Mouse (Mus musculus): ENCODE results near the gene Nlrc5. TPM values are rescaled to one million over a fixed set of nuclear protein-coding genes. Genes with fewer than 3 reads are reported as not detected.
A peak's percentile ranks its signal among the peaks of the same experiment; 100 is the strongest.

The Nlrc5 gene
- polyA plus RNA-seq, 1 experiment from 2014 or later = 6.2 TPM

DNA sequence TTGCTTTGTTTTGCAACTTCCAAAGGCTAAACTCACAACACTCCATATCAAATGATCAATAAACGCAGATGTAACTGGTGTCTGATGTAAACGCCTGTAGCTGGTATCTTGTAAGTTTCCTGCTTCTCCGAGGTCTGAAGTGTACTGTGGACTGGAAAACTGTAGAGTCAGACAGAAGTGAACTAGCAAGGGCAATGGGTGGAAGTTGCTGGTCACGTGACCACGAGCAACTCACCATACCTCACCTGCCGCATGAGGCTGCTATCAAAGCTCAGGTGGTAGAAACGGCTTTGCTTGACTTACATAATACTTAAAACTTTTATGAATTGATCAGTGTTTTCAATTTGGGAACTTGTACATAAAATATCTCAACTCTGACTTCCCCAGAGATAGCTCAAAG lies 93.0 kb downstream of the Nlrc5 start:
- no peak for DNase-seq (ENCODE audit: low spot score)

DNA sequence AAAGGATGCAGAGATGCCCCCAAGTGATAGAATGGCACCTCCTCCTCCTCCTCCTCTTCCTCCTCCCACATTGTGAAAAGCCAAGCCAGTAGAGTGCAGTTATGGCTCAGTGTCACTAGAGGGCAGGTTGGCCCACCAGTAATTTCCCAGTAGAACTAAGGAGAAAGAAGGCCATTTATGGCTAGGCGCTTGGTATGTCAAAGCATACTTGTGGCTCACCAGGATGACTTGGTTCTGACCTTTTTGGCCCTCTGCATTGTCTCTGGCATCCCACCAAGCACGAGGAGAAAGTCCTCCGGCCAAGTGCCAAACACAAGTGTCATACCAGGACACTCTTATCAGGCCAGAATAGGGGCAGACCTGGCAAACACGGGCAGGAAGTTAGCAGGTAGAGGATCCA lies 94.1 kb downstream of the Nlrc5 start:
- peak; percentile 48 for DNase-seq (ENCODE audit: low spot score)

DNA sequence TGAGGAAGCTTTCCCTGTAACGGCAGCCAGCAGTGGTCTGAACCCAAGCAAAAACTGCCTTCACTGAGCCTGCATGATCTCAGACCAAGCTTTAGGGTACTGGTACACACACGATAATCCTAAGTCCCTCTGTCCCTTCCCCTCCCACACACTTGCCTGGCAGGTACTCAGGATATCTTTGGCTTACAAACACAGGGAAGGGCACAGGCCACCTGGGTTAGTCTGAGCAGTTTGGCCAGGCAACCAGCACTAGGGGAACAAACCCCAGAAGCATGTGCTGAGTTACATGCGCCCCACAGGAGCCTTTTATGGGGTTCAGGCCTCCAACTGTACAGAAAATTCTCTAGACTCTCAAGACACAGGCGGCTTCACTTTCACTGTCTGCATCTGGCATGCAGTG lies 95.7 kb downstream of the Nlrc5 start:
- no peak for DNase-seq (ENCODE audit: low spot score)

DNA sequence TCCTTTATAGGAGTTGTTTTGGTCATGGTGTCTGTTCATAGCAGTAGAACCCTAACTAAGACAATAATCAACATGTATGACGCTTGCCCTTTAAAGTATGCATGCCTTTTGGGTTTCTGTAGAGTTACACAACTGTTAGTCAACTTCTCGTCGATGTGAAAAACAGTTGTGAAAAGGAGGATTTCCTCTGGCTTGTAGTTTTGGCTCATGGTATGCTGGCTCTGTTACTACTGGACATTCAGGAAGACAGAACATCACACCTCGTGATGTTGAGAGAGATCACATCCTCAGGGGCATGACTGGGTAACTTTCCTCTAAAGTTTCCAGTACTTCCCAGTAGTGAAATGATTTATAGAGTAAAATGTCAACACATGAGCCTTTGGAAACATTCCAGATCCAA lies 96.5 kb downstream of the Nlrc5 start:
- no peak for DNase-seq (ENCODE audit: low spot score)

DNA sequence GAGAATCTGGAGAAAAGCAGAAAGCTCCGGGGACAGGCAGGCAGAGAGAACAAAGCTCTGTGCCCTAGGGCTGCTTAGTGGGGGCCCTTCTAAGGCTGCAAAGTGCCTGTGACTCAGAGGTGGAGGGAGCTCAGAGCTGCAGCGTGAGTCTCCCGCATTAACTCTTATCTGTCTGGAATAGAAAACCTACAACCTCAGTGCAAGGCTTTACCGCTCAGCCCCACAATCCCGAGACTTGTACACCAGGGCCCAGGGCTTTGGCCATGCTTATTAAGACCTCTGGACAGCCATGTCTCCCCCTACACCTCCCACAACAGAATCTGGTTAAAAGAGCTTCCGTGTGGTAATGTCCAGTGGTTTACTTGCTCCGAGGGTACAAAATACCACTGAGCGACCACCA lies 97.8 kb downstream of the Nlrc5 start:
- no peak for DNase-seq (ENCODE audit: low spot score)

DNA sequence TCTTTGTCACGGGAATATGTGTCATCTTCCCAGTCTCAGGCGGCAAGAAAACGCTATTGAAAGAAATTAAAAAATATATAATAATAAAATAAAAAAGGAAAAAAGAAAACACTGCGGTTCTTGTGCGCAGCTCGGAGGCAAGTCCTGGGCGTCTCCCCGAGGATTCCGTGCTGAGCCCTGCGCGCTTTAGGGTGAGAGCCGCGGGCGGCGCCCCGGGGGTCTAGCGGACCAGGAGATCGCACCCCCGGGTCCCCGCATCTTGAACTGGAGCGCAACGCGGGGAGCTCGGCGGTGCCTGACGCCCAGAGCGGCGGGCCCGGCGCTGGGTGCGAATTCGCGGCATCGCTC lies 98.3 kb downstream of the Nlrc5 start:
- no peak for DNase-seq (ENCODE audit: low spot score)

DNA sequence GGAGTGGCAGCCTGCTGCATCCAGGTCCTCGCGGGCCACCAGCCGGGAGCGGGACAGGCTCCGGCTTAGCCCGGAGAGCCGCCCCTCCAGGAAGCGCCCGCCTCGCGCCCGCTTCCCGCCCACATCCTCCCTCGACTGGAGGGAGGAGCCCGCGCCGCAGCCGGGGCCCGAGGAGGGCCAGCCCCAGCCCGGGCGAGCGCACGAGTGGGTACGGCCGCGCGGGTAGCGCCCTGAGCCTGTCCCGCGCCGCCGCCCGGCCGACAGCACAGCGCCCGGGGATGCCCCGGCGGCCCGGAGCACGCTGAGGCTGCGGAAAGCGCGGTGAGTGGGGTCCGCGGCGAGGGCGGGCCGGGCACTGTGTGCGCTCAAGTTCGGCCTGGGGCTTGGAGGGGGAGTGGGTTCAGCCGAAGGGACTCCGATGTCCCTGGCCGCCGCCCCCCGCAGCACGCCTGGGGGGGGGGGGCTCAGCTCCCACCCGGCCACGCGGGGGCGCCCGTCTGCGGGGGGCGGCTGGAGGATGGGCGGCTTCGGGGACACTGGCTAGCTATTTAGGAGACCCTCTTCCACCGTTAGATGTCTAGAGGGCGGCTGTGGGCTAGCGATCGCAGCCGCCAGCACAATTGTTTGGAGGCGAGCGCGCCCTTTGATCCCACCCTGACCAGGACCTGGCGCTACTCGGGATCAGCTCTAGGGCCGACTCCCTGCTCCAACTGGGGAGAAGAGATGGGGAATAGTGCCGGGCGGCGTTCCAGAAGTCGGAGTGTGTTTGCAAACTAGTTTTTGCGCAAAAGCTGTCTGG lies 98.9 kb downstream of the Nlrc5 start, which contains the start of gene Cpne2:
TSS of gene Cpne2 (plus strand) at position 118 of the 799 bp plus-strand sequence.
- DNase-seq (ENCODE audit: low spot score) = peak; percentile 62

DNA sequence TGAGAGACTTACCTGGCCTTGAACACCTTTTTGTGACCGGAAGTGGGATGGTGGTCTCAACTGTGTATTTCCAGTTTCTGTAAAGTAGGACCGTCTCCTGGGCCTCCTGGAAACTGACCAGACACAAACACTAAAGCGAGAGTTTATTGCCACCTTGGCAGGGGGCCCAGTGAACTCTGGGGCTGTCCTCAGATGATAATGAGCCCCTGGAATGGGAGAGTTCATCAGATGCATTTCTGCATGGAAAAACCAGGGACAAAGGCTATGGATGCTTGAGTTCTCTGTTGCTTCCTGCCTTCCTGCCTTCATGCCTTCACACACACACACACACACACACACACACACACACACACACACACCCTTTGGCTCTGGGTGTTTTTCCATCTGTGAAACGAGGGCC lies 100.5 kb downstream of the Nlrc5 start:
- DNase-seq (ENCODE audit: low spot score) = no peak

DNA sequence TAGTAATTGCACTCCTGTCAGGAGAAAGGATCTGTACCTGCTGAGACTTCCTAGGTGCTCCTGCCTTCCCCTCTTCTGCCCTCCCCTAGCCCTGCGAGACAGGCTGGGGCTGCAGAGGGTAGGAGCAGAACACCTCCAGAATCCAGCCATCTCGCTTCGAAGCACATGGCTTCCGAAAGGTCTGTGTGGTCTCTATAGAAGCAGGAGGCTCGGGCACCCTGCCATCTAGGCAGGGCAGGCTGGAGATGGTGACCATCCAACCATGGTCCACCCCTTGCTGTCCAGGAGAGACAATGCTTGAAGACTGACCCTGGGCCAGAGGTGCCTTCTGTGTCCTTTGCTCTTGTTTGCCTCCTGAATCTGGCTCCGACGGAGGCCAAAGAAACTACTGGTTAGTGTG lies 101.5 kb downstream of the Nlrc5 start:
- DNase-seq (ENCODE audit: low spot score) = no peak

DNA sequence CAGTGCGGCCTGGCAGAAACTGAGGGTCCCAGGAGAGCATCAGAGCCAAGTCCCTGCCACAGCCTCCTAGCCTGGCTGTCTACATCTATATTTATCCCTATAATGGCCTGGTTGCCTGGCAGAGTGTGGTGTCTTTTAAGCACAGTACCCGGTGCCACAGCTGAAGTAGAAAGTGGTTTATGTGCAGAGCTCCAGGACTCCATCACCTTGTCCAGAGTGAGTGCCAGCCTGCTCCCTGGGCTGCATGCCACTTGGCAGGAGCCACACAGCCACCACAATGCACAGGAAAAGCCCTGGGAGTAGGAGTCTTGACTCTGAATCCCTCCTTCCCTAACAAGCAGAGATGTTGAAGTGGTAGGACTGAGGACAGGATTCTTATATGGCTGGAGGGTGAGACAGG lies 103.3 kb downstream of the Nlrc5 start:
- DNase-seq (ENCODE audit: low spot score) = no peak

DNA sequence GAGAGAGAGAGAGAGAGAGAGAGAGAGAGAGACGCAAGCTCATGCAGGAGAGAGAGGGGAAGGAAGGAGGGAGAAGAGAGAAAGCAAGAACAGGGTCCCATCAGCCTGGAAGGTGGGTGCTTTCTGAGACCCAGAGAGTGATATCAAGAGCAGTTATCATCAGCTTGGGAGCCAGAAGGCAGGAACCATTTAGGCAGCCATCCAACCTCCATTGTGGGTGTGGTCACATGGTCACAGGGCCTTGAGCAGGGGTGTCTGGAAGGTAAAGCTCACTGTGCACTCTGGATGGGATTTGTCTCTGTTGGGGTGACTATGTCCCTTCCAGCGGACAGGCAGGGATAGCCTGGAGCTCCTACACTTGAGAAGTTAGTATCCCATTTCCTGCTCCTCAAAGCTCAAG lies 105.9 kb downstream of the Nlrc5 start:
- DNase-seq (ENCODE audit: low spot score) = no peak

DNA sequence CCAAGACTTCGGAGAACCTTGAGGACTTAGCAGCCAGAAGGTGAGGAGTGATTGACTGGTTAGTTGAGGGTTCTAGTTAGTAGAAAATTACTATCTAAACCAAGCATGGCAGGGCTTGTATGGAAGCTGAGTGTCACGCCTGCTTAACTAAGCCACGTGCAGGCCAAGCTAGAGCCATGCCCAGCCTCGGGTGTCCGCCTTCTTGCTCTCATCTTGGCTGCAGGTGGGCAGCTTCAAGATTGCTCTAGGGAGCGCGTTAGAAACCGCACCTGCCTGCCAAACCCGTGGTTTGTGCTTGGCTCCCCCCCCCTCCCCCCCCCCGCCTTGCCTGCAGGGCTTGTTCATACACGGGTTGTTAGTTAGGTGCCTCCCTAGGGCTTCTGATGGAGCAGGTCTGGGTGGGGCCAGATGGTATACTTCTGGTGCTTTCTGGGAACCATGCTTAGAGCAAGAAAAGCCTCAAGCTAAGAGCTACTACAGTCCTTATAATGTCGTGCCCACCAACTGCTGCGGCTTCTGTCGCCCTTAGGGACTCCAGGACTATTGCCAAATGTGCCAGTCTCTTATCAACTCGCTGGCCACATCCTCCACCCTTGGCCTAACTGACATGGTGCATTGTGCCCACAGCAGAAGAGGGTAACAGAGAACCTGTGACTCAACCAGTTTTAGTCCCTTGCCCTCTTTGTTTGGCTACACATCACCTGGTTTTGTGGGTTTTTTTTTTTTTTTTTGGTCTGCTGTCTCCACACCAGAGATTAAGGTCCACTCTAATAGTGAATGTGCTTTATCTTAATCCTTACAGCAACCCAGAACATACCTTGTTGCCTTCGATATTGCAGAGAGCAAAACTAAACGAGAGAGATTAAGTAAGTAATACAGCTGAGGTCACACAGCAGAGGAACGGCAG lies 107.0 kb downstream of the Nlrc5 start:
- no peak for DNase-seq (ENCODE audit: low spot score)

DNA sequence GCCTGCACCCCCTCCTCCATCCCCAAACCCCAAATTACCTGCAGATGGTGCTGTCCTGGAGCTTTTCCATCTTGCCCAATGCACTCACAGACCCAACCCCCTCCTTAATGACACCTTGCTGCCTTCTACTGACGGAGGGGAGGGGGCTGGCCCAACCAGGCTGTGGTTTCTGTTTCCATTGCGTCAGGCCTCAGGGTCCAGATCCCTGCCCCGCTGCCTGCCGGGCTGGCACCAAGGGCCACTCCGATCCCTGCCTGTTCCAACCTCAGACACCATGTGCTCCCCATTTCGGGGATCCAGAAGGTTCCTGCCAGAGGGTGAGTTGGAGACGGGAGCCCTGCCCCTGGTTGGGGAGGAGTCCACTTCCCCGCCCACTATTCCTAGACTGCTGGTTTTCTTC lies 109.8 kb downstream of the Nlrc5 start:
- DNase-seq (ENCODE audit: low spot score) = no peak

DNA sequence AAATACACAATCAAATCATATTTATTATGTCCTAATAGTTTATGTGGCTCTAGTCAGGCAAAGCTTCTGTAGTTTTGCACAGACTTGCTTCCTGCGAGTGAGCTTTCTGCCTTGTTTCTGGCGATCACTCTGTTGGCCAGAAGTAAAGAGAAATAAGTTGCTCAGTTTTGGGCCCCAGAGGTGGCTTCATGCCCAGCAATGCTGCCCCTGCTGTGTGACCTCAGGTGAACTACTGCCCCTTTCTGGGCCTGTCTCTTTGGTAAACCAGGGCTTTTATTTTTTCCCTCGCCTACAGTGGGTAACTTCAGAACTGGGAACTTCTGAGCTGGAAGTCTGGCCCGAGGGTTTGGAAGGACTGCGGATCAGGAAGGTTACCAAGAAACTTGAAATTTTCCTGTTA lies 114.9 kb downstream of the Nlrc5 start:
- DNase-seq (ENCODE audit: low spot score) = no peak

DNA sequence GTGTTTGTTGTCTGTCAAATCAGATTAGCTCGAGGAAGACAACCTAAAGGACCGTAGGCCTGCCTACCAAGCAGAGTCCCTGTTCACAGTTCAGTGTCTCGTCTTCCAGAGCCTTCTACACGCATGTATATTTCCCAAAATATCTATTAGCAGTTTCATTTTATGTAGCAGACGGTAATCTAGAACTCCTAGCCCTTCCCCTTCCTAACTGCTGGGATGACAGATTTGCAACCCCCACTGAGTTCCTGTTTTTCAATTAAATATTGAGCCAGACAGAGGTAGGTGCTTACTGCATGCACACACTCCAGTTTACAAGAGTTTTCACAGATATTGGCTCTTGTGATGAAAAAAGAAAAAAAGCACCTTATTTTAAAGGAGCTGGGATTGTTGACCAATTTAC lies 115.3 kb downstream of the Nlrc5 start:
- DNase-seq (ENCODE audit: low spot score) = no peak

DNA sequence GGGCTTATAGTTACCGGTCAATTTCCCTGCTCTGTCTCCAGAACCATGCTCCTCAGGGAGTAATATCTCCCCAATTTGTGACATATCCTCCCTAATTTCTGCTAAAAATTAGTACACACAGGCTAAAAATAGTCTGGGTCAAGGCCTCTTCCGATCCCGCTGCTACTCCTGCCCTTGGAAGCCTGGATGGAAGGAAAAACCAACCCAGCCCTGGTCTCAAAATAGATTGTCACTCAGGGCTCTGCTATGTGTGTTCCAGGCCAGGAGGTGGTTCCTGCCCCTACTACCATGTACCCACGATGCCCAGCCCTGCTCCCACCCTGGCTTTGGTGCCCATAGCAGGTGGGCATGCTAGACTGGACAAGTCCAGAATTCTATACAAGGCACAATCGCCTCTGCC lies 115.8 kb downstream of the Nlrc5 start:
- no peak for DNase-seq (ENCODE audit: low spot score)

DNA sequence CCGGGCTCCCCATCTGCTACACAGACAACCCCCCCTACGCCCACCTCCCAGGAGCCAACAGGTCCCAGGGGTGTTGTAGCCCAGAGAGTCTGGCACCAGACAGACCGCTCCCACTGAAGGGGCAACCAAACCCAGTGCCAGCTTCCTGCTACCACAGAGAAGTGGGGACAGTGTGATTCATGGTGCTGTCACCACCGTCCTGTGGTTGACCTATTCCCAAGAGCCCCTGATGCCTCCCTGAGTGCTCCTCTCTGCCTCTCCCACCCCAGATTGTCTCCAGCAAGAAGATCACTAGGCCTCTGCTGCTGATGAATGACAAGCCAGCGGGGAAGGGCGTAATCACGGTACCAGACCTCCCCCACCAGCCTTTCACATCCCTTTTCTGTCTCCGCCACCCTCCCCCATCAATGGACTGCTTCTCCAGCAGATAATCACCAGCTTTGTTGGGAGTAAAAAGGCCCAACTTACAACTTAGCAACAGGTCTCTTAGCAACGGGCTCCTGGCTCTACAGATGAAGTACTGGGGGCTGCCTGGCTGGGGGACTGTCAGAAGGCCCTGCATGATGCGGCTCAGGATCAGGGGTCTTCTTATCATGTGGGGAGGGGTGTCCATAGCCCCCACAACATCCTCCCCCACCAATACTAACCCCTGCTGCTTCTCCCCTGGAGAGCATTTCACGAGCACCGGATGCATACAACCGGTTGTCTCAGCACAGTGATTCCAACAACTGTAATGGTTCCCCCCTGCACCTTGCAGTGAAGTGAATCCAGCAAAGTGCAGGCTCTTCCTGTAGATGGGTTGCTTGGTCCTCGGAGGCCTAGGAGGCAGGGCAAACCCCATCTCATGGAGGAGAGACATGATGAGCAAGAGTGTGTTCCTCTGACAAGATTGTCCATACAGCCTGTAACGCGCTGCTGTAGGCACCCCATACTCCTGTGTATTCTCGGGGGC lies 117.6 kb downstream of the Nlrc5 start:
- DNase-seq (ENCODE audit: low spot score) = no peak

DNA sequence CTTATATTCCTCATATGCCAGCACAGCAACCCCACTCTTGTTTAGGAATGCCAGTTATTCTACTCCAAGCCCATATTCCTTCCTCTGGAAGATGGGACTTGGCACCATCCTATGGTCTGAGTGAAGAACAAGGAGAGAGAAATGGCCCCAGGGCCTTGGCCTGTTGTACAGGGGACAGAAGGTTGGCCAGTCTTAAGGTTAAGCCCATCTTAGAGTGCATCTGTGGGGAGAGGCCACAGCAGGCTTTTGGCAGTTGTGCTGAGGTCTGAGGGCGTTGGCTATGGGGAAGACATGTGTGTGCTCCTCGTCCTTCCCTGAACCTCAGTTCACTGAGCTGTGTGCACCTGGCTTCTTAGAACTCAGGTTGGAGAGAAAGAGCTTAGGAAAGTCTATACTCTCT lies 118.5 kb downstream of the Nlrc5 start:
- DNase-seq (ENCODE audit: low spot score) = no peak

DNA sequence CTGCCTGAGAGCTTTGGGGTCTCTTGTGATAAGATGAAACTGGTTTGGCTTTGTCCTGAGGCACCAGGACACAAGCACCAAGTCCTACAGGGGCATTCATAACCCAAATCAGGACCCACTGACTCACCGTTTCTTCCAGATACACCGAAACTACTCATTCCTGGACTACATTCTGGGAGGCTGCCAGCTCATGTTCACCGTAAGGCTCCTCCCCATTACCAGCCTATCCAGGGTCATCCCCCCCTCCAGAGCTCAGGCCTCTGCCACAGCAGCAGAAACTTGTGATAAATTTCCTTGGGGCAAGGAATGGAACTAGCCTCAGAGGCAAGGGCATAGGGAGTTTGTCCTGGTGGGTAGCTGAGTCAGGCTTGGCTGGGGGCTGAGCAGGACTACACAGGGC lies 123.1 kb downstream of the Nlrc5 start:
- no peak for DNase-seq (ENCODE audit: low spot score)

DNA sequence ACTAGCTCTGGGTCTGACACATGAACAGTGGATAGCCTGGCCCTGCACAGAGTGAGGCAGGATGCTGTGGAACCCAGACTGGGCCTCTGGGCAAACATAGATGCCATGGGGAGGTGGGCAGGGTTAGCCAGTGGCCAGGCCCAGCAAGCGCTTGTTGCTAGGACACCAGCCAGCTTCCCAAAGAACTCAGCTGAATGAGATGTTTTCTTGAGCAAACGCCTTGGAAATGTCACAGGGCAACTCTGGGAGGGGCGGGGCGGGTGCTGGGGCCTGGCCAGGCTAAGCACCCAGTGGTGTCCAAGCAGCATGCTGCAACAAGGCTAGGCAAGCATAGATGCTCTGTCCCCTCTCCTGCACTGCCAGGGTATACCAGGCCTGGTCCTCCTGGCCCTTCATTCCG lies 127.1 kb downstream of the Nlrc5 start:
- DNase-seq (ENCODE audit: low spot score) = no peak

DNA sequence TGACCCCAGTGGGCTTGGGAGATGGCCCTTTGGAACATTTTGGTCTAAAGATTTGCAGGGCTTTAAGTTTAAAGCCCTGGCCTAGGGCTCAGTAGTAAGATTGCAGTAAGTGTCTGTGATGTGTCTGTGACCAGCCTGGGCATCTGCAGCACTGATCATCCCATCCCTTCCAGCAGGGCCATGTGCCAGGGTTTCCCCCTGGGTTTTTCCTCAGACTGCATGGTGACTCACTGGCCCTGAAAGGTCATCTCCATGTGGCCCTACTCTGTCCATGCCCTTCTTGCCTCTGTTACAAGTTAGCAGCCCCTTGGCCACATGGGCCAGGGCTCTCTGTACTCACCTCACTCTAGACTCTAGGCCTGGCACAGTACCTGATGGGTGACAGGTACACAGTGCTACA lies 130.3 kb downstream of the Nlrc5 start:
- no peak for DNase-seq (ENCODE audit: low spot score)

DNA sequence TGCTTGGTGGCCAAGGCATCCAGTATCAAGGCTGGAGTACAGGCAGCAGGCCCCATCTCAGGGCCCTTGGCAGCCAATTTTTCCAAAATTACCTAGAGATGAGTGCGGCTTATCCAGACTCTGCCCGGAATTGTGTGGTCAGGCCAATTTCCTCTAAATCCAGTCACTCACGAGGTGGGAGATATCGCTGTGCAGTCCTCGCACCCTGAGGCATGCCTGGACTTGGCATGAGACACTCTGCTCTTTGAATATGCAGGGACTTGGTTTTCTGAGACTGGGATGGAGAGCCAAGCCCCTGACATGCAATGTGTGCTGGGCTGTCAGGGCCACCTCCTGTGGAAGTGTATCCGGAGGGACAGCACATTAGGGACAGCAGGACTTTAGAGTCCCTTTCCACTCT lies 131.9 kb downstream of the Nlrc5 start:
- no peak for DNase-seq (ENCODE audit: low spot score)
